Mouse (Mus musculus) small intestine, adult 2 months (tissue): ENCODE measurements around the gene Vwa1. TPM values are rescaled to one million over a fixed set of nuclear protein-coding genes. Genes with fewer than 3 reads are reported as not detected.
A peak's percentile ranks its signal among the peaks of the same experiment; 100 is the strongest.

ENCODE experiments used
- H3K27ac ChIP-seq: fragments of 200-500 bp; 2 replicates; pipeline ENCODE4 v1.5.1; 2012; ENCODE audit warnings: low read depth, low read length, control low read depth, inconsistent platforms; ENCODE audit not compliant: insufficient read depth
- H3K27me3 ChIP-seq: fragments of 200-500 bp; 2 replicates; pipeline ENCODE4 v1.6.1; 2012; ENCODE audit warnings: mild to moderate bottlenecking, moderate library complexity, low read length, inconsistent platforms; ENCODE audit not compliant: control insufficient read depth, insufficient read depth
- H3K36me3 ChIP-seq: fragments of 200-500 bp; 2 replicates; pipeline ENCODE4 v1.6.1; 2012; ENCODE audit warnings: mild to moderate bottlenecking, low read length, control low read depth, inconsistent platforms; ENCODE audit not compliant: control insufficient read depth, insufficient read depth
- H3K4me1 ChIP-seq: fragments of 200-500 bp; 2 replicates; pipeline ENCODE4 v1.6.1; 2012; ENCODE audit warnings: low read length, inconsistent platforms, mixed read lengths; ENCODE audit not compliant: control insufficient read depth, insufficient read depth, insufficient read length
- H3K4me3 ChIP-seq: fragments of 200-500 bp; 2 replicates; pipeline ENCODE4 v1.5.1; 2012; ENCODE audit warnings: low read depth, mild to moderate bottlenecking, control low read depth, inconsistent platforms, low read length, moderate library complexity
- CTCF ChIP-seq: fragments of 200-500 bp; IDR thresholded peaks from 2 replicates; pipeline ENCODE4 v1.5.1; 2012; ENCODE audit warnings: low read depth, mild to moderate bottlenecking, control low read depth, inconsistent platforms, low read length, moderate library complexity, mixed read lengths; ENCODE audit not compliant: insufficient replicate concordance, insufficient read length; ENCODE audit errors: extremely low read depth
- POLR2A ChIP-seq: fragments of 200-500 bp; IDR thresholded peaks from 2 replicates; pipeline ENCODE4 v1.6.1; 2012; ENCODE audit warnings: low read depth, mild to moderate bottlenecking, control low read depth, inconsistent platforms, low read length, moderate library complexity
- WGBS: fragments of 180-500 bp; shearing (Covaris S2); methylation state at CpG from one replicate; pipeline ENCODE4 v1.1.7; 2018; 5-methylcytosine and 5-hydroxymethylcytosine counted together
- polyA plus RNA-seq: library from polyadenylated mRNA; depleted of rRNA; stranded (reverse); fragments of >200 nt; gene quantifications from 2 replicates; pipeline ENCODE4 v1.2.3, GENCODE M21; 2012

The Vwa1 gene
- polyA plus RNA-seq, 1 experiment, result 125 TPM

DNA sequence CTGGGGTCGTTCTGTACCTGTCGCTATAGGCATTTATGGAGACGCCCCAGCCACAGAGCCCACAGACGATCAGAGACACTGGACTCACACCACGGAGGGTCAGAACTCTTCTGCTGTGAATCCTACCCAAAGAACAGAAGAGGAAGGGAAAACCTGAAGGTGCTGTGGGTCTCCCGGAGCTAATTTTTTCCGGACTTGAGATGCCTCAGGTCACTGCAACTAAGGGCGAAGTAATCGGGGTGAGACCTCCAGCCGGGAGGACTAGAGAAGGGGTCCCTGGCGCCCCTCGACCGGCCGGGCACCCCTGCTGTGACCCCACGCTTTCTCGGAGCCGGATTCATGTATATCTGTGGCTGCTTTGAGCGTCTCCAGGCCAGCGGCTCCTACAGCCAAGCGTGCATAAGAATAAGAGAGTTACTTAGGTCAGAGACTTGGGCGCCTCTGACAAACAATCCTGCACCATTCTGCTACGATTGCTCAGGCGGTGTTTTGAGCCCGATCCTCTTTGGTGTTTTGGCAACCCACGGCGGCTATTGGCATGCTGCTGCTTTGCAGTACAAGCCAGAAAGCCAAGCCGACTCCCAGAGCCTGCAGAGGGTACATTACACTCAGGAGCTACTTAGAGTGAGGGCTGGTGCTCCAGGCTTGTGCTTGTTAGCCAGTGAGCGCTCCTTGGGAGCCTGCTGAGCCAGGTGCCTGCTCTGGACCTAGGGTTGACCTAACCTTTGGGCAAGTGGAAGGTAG lies 13.0 kb downstream of the Vwa1 start:
- no peaks in the 10 kb centered on the region for H3K27me3 ChIP-seq
- no peak overlapping the region for H3K27ac ChIP-seq
- no peak for TF ChIP-seq CTCF
- TF ChIP-seq POLR2A, result no peak
- peaks cover 3% of the 10 kb centered on the region; the same call in 1 of the 2 replicates for H3K36me3 ChIP-seq
- WGBS, result under 1% methylated on average over 28 of the region's 28 CpGs
- peaks cover 4% of the 10 kb centered on the region for H3K4me1 ChIP-seq
- H3K4me3 ChIP-seq, result peak overlapping the region; percentile 74

DNA sequence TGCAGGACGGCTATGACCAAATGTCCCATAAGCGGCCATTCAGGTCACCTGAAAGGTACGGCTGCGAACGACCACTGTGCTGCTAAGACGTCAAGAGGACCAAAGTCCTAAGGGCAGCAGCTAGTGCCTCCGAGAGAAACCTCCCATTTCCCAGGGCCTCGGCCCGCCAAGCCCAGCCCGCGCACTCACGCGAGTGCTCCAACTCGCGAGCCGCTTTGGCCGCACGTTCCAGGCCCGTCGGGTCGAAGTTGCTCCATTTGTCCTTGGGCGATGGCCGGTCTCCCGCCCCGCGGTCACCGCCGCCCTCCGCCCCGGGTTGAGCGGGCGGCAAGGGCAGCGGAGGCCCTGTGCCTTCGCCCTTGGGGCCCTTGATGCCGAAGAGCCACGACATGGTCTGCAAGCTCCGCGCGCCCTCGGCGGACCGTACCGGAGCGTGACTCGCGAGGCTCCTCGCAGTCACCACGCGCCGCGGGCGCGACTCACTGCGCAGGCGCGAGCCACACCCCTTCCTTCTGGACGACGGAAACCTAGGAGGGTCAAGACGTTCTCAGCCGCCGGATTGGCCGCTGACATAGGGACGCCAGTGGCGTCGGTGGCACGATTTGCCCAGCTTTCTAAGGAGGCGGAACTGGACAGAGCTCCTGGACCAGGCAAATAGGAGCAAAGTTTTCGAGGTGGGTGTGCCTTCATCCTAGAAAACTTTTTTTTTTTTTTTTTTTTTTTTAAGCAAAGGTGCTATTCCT lies 13.7 kb downstream of the Vwa1 start, which contains the start of gene Atad3a:
Gene Atad3a (minus strand): TSS at position 481 of the 743 bp plus-strand sequence.
- peaks cover 6% of the 10 kb centered on the region for H3K36me3 ChIP-seq
- H3K27ac ChIP-seq, result peak within 1 kb of the TSS; percentile 37
- 2% methylated on average over 68 of the region's 68 CpGs for WGBS
- H3K4me3 ChIP-seq, result peak within 1 kb of the TSS; percentile 74
- TF ChIP-seq CTCF, result no peak
- TF ChIP-seq POLR2A, result peak; percentile 45
- H3K4me1 ChIP-seq, result peaks cover 4% of the 10 kb centered on the region
- no peaks in the 10 kb centered on the region for H3K27me3 ChIP-seq

DNA sequence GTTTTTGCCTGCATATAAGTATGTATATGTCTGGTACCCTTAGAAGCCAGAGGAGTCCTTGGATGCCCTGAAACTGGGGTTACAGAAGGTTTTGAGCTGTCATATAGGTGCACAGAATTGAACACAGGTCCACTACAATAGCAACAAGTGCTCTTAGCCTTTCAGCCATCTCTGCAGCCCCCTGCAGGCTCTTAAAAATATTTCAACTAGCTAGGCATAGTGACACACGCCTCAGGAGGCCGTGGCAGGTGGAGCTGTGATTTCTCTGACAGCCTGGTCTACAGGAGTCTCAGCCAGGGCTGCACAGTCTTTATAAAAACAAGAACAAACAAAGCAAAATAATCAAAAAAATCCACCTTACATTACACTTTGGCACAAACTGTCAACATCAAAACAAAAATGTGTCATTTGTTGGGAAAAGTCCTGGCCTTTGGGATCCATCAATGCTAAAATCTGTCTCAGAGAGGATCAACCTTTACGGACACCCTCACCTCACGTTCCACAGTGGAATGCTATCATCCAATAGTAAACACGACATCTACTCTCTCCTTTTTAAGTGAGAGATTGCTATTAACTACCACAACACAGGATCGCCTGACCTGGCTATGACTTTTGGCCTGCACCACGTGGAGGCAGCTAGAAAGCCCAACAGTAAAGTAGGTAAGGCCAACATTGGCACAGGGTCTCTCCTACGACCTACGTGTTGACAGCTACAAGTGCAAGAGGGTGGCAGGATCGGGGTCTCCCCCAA lies 14.5 kb downstream of the Vwa1 start:
- peaks cover 11% of the 10 kb centered on the region for H3K36me3 ChIP-seq
- H3K4me1 ChIP-seq, result peaks cover 4% of the 10 kb centered on the region
- H3K27ac ChIP-seq, result peak overlapping the region; percentile 37
- TF ChIP-seq CTCF (no peak), POLR2A (no peak)
- H3K27me3 ChIP-seq, result no peaks in the 10 kb centered on the region
- H3K4me3 ChIP-seq, result peak overlapping the region; percentile 74
- WGBS, result under 1% methylated on average over 10 of the region's 10 CpGs

DNA sequence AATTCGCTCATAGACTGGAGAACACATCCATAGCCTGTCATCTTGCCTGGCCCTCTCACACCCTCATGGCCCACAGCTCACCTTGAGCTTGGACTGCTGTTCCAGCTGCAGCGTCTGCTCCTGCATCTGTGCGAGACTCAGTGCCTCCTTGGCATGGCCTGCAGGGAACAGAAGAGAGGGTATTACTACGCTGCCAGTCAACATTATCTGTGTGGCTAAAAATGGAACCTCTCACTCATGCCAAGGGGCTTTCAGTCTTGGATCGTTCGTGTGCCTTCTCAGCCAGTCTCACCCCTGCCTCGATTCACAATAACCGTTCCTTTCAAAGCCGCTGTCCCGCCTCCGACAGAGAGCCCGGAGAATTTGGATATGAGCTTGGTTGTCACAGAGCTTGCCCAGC lies 17.5 kb downstream of the Vwa1 start:
- 91% methylated on average over 12 of the region's 12 CpGs for WGBS

DNA sequence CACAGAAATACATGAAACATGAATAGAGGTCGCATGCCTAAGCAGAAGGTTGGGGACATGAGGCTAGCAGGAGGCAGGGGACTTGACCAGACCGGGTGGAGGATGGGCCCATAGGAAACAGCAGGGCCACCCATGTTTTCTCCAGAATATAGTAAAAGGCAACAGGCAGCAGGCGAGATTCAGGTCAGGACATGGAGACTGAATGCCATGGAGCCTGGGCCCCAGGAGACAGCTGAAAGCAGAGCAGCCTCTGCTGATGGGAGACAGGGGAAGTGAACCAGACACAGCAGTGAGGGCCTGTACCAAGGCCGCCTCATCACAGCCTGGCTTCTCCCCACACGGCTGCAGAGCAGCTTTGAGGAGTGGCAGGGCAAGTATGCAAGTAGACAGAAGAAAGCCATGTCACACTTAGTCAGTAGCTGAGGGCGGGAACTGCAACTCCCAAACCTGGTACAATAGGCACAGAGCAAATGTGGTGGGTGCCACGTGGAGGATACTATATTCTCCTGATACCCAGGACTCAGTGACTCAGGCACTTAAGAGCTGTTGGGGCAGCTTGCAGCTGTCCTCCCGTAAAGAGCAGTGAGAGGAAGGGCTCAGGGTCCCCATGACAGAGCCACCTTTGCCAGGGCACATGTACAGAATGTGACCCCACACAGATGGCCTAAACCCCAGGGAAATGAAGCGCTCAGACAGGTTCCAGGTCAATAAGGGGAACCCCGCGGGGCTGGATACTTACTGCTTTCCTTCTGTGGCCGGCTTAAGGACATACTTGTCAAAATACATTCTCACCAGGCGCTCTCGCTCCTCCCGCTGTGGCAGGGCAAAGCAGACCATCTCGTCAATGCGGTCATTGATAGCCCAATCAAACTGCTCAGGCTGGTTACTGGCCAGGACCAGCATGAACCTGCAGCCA lies 27.7 kb downstream of the Vwa1 start:
- Histone ChIP-seq H3K4me1 (no peaks in the 10 kb centered on the region), H3K36me3 (peaks cover 75% of the 10 kb centered on the region), H3K27ac (no peak overlapping the region), H3K4me3 (no peak overlapping the region), H3K27me3 (no peaks in the 10 kb centered on the region)
- TF ChIP-seq POLR2A, result no peak
- no peak for TF ChIP-seq CTCF
- WGBS, result 90% methylated on average over 17 of the region's 17 CpGs

More for the DNA sequence above, 17.5 kb downstream of the Vwa1 start:
- TF ChIP-seq CTCF (no peak), POLR2A (no peak)
- Histone ChIP-seq H3K27ac (no peak overlapping the region), H3K36me3 (peaks cover 31% of the 10 kb centered on the region), H3K4me1 (peaks cover 4% of the 10 kb centered on the region), H3K27me3 (no peaks in the 10 kb centered on the region), H3K4me3 (no peak overlapping the region)

DNA sequence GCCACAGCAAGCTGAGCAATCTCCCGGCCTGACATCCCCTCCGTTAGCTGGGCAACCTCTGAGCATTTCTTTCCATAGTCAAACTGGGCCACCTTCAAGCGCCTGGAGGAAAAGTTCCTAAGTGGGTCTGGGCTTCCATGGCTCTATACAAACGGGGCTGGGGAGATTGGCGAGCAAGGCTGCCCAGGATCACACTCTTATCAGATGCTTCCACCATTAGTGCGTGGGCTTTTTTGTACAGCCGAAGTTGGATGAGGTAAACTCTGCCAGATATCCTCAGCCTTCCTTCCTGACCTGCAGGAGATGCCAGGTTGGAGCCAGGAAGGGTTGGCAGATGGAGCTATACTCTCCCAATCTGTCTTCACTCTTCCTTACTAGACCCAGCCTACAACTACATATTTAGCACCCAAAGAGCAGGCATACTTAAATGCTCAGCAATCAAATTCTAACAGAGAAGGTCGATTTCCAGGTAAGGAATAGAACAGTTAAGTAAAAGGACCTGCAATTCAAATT lies 28.4 kb downstream of the Vwa1 start:
- H3K4me3 ChIP-seq, result no peak overlapping the region
- no peaks in the 10 kb centered on the region for H3K4me1 ChIP-seq
- H3K27ac ChIP-seq, result no peak overlapping the region
- WGBS, result 84% methylated on average over 8 of the region's 8 CpGs
- no peaks in the 10 kb centered on the region for H3K27me3 ChIP-seq
- peaks cover 80% of the 10 kb centered on the region for H3K36me3 ChIP-seq
- TF ChIP-seq POLR2A (no peak), CTCF (no peak)
